Mouse (Mus musculus) frontal cortex, postnatal 14 days (tissue): ENCODE results near the gene Slc15a3.

Experiments used
- DNase-seq, 2 experiments: peaks; one replicate each; pipeline ENCODE4 v3.0.0; 2022; ENCODE audit warnings: low spot score in 2 of 2

The Slc15a3 gene

GRCm38 (mm10) chr19:10822534-10822933 is 17.0 kb upstream of the Slc15a3 start:
- no peak for DNase-seq

DNA sequence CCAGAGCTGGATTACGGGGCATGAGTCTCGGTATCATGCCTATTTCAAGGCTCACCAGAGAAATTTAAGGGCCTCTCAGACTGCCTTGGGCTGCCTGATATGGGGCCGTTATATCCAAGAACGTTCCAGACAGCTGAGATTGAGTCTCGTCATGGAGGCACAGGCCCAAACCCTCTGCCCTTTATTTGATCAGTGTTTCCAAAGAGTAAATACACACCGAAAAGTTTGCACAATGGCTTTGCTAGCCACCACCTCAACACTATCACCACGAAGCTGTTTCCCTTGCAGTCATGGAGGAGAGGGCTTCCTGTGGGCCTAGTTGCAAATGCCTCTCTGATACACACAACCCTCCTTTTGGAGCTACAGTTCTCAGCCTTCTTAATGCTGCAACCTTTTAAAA is 15.5 kb upstream of the Slc15a3 start:
- no peak for DNase-seq

- no peak for DNase-seq
Measured at GRCm38 (mm10) chr19:10828321-10828720, 11.2 kb upstream of the Slc15a3 start.

DNA sequence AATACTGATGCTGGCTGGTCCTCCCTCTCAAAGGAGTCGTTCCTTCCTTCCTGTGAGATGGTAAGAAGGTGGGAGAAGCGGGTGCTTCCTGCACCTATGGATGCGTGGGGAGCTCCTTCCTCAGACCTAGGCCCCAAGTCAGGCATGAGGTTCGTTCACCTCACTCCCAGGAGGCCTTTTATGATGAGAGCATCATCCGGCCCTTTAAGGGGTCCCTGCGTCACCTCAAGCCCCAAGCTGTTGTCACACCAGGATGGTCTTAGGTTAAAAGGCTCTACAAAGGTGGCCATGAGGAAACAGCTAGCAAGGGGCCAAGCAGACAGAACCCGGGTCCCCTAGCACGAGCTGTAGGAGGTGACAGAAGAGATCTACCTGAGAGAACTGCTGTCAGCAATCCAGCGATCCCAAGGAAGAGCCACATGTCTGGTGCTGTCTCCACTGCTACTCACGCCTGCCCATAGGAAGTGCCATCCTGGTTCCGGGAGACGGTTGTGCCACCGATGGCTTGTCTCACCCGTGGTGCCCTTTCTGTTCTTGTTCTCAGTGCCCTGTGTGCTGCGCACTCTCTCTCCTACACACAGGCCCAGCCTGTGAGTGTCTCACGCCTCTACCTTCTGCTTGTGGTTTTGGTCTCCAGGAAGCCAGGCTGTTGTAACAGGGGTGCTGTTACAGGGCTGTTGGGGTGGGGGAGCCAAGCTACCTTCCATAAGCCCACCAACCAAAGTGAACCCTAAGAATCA is 9.9 kb upstream of the Slc15a3 start, which contains the start of gene Cd6:
Gene Cd6 (minus strand): TSS at position 623 of the 740 bp plus-strand sequence.
- DNase-seq: no peak

DNA sequence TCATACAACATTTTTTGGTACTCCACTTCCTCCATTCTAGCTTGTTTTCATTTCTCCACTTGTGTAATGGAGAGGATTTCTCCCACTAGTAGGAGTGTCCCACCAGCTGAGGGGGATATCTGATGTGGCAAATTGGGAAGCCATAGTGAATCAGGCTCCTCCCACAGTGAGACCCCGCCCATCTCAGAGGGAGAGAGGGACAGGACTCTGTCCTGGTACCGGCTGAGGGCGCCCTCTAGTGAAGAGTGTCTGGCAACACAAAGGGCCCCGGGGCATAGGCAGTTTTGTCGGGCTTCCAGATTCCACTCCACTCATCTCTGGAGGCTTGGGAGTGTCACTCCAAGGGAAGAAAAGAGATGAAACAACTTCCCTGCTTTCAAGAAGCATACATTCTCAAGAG is 8.1 kb upstream of the Slc15a3 start:
- no peak for DNase-seq

DNA sequence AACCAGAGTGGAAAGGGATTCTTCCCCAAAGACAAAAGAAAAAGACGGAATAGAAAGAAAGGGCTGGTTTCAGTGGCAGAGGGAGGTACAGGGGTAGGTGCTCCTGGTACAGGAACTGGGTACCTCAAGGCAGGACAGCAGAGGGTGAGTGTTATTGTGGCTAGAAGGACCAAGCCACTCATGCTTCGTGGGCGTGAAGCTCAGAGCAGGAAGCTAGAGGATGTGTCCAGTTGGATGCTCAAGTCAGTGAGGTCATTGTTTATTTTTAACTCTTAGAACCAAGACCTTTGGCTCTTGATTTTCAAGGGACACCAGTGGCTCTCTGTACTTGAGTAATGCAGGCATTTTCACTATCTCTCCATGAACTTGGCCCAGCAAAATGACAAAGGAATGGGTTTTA is 7.5 kb upstream of the Slc15a3 start:
- no peak for DNase-seq

DNA sequence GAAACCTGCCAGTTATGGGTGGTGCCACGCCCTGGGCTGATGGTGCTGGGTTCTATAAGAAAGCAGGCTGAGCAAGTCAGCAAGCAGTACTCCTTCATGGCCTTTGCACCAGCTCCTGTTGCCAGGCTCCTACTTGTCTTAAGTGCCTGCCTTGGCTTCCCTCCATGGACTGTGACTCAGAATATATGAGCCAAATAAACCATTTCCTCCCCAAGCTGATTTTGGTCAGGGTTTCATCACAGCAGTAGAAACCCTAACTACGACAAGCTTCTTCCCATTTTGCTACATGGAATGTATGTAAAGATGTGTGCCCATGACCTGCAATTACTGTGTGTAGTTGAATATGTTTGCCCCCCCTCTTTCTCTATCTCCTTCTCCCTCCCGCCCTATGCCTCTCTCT is 5.9 kb upstream of the Slc15a3 start:
- no peak for DNase-seq

DNA sequence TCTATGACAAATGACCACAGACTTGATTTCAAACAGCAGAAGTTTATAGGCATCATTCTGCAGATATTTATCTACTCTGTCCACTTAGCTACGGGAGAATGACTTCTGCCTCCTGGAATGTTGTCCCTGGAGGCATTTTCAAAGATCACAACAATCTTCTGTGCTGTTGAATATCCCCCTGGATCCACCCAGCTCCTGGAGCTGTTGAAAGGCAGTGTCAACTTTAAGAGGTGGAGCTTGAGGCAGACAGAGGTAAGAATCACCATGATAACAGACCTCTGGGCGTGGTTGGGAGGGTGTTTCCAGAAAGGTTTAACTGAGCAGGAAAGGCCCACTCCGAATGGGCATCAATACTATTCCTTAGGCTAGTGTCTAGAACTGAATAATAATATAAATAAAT is 3.9 kb upstream of the Slc15a3 start:
- DNase-seq: no peak

GRCm38 (mm10) chr19:10841721-10842626 is 2.4 kb downstream of the Slc15a3 start:
- no peak for DNase-seq

GRCm38 (mm10) chr19:10842914-10843313 is 3.4 kb downstream of the Slc15a3 start:
- no peak for DNase-seq

DNA sequence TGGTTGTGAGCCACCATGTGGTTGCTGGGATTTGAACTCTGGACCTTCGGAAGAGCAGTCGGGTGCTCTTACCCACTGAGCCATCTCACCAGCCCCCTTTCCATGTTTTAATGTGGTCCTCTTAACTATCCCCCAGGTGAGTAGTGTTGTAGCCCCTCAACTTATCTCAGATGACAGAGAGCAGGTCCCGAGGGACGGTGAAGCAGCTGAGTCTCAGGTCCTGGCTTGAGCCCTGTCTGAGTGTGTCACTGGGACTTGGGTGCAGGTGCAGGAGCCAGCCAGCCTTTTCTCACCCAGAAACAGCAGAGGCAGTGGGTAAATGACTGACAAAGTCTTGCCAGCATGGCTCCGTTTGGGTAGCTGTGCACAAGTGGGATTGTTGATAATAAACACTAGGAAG is 4.7 kb downstream of the Slc15a3 start:
- no peak for DNase-seq

DNA sequence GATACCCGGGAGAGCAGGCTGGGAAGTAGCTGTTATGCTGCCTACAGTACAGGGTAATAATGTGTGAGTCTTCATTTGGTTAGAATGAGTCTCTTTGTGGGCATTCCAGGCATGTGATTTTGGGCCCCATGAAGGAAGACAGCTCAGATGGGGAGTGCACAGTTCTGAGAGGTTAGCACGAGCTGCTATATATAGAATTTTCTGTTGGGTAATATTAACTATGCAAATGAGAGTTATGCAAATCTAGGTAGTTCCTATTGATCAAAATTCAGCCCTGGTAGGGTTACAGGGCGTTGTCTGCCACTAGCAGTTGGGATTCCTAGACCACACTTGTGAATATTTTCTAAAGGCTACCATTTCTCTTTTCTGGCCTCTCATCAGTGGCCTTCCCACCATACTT is 5.9 kb downstream of the Slc15a3 start:
- no peak for DNase-seq

DNA sequence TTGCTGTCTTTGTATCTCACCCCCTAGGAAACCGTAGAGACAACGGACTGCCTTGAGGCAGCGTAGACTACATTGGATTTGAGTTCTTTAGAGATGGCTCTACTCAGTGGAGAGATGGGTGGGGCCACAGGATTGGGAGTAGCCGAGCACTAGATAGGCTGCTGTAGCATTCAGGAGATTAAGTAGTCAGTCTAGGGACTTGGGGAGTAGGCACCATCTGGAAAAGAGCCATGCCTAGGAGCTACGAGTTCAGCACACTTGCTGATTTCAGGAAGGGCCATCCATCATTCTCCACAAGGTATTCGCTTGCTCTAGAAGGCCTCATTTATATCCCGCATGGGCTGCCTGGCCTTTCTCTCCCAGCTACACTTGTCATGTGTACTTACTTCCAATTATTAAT is 6.6 kb downstream of the Slc15a3 start:
- DNase-seq: no peak

DNA sequence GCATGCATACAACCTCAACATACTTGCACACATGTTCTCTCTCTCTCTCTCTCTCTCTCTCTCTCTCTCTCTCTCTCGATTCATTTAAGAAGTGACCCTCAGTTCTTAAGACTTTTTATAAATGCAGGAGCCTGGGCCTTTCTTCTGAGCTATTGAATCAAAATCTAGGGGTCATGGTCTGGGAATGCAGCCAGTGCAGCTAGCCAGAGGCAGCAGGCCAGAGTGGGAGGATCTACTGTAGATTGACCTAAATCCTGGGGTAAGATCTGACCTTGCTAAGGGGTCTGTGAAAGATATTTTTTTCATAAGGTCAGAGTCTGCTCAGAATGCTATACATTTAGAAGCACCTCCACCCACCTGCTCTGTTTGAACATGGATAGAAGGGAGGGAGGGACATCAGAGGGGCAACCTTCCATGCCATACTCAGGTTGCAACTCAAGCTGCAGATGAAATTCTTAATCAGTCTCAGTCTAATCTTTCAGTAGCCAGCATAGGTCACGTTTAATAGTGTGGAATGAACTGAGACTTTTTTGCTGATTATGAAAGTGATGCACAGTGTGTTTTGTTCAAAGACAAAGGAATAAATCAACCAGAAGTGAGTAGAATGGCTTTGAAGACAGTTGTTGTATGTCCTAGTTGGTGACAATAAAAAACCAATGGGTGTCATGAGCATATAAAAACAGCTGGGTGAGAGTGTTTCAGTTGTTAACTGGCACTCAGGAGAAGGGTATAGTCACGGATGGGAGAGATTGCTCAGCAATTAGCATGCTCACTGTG is 8.0 kb downstream of the Slc15a3 start:
- DNase-seq: no peak

DNA sequence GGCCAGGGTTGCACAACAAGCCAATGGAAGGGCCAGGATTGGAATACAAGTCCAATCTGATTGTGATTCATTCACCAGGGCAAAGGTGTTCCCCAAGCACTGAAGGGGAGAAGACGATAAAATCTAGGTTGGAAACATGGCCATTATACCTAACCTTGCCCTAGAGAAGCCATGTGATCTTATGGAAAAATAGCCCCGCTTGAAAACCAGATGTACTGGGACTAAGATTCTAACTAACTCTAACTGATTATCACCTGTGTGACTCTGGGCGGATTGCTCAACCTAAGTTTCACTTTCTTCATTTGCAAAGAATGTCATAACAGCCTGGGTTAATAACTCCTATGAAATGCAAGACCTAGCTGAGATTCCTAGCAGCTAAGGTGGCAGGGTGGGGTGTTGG is 15.9 kb downstream of the Slc15a3 start:
- DNase-seq: no peak

DNA sequence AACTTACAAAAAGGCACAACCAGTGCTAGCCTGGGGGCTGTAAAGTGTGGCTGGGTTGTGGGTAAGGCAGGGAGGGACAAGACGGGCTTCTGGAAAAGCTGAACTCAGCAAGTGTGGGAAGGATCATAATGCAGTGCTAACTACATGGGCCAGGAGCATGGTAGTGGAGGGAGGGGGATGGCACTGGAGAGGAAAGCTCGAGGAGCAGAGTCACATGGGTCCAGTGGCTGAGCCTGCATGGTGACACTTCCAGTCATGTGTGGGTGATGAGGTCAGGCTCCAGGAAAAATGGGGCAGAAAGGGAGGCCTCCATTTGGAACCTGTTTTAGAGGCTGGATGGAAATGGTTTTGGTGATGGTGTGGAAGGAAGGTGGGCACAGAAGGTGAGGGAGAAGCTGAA is 17.0 kb downstream of the Slc15a3 start:
- DNase-seq: no peak

DNA sequence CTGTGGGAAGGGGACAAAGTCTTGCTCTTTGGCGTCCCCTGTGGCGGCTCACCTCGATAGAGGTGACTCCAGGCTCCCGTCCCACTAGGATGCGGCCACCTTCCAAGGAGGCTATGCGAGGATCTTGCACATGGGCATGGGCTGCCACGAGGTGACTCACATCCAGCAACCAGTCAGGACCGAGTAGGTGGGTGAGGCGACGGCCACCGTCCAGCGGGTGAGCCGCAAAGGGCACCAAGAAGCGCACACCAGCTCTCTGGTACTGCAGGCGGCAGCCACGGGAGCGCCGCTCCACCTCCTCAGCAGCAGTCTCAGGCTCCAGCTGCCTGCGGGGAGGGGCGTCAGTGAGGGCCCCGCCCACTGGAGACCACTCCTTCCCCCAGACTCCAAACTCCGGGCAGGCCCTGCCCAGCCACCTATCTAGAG is 20.6 kb downstream of the Slc15a3 start:
- DNase-seq: peak in 1 of 2 experiments; percentile 15

- no peak for DNase-seq
Measured at GRCm38 (mm10) chr19:10866351-10866750, 26.8 kb downstream of the Slc15a3 start.

- DNase-seq: peak in 1 of 2 experiments; percentile 11
Measured at GRCm38 (mm10) chr19:10867946-10868622, 28.6 kb downstream of the Slc15a3 start.

GRCm38 (mm10) chr19:10868623-10869141 is 29.2 kb downstream of the Slc15a3 start:
- peak in 1 of 2 experiments; percentile 14 for DNase-seq

- peak; percentile 70 to 79 for DNase-seq
Measured at GRCm38 (mm10) chr19:10869241-10869885, 29.8 kb downstream of the Slc15a3 start.
